Mouse (Mus musculus) erythroblast, embryonic 14.5 days (primary cell): ENCODE data around the gene Cenpo. TPM values are rescaled to one million over a fixed set of nuclear protein-coding genes. Genes with fewer than 3 reads are reported as not detected.

ENCODE experiments used
- H3K27me3 ChIP-seq: 2 replicates; pipeline ENCODE4 v1.6.1; 2012; ENCODE audit warnings: inconsistent platforms; ENCODE audit not compliant: control insufficient read depth
- H3K36me3 ChIP-seq: 2 replicates; pipeline ENCODE4 v1.6.1; 2012; ENCODE audit warnings: mild to moderate bottlenecking, inconsistent platforms; ENCODE audit not compliant: control insufficient read depth
- H3K4me1 ChIP-seq: 2 replicates; pipeline ENCODE4 v1.6.1; 2012; ENCODE audit warnings: inconsistent platforms; ENCODE audit not compliant: control insufficient read depth
- H3K4me3 ChIP-seq: replicated peaks from 2 replicates; pipeline ENCODE3; 2012; ENCODE audit warnings: moderate library complexity, mild to moderate bottlenecking, inconsistent platforms
- H3K9me3 ChIP-seq: 2 replicates; pipeline ENCODE4 v1.6.1; 2012; ENCODE audit warnings: low read length, inconsistent platforms, mixed read lengths; ENCODE audit not compliant: control insufficient read depth
- GATA1 ChIP-seq: IDR thresholded peaks from 2 replicates; pipeline ENCODE4 v1.6.1; 2012; ENCODE audit warnings: low read length, inconsistent platforms, mixed read lengths
- TAL1 ChIP-seq: IDR thresholded peaks from 3 replicates; pipeline ENCODE4 v1.6.1; 2012; ENCODE audit warnings: low read length, inconsistent platforms, mixed read lengths
- polyA plus RNA-seq: library from polyadenylated mRNA; stranded (reverse); fragments of >175 nt; gene quantifications from 2 replicates; pipeline ENCODE4 v1.2.3, GENCODE M21; 2012

Cenpo gene
- polyA plus RNA-seq, 1 experiment = 0.41 TPM

DNA sequence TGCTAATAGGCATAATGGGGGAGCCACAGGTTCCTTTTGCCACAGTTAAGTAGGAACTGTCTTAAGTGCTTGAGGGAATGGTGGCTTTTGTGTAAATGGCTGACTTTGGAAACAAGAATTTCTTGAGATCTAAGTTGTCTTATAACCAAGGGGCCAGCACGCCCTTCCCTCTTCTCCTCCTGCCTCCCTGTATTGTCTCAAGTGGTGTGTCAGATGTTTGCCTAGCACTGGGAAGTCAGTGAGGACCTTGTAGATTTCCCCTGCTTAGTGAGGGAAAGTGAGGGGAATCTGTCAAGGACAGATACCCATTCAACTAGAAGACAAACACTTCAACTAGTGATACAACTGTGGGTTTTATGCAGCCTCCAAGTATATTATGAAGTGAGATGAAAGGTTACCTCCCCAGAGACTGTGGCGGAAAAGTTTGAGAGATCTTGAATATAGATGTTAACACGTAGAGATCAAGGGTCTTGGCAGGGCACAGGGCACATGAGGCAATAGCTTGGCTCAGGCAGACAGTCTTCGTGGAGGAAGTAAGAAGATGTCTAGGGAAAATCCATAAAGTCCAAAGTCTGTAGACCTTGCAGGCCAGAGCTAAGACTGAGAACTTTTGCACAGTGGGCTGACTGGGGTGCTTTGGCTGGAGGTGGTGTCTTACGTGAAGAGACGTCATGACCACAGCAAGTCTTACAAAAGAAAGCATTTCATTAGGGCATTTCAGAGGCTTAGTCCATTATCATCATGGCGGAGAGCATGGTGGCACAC, 75.0 kb downstream of the Cenpo start:
- Histone ChIP-seq H3K9me3 (no peaks in the 10 kb centered on the region), H3K27me3 (no peaks in the 10 kb centered on the region), H3K4me3 (no peak overlapping the region), H3K4me1 (no peaks in the 10 kb centered on the region), H3K36me3 (no peaks in the 10 kb centered on the region)
- TF ChIP-seq TAL1 (no peak), GATA1 (no peak)

DNA sequence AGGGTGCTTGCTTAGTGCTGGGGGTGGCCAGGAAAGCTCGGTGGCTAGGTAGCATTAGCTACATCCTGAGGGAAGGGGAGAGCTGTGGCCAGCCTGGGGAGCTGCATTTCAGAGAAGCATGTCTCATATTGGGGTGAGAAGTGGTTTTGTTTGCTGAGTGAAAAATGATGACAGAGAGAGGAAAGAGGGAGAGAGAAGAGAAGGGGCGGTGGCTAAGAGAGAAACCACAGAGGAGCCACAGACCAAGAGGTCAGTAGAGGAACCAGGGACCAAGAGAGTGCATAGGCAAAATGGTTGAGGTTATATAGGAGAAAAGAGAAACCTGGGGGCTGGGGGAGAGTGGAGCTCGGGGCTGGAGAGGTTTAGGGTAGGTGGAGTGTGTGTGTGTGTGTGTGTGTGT, 75.9 kb downstream of the Cenpo start:
- H3K27me3 ChIP-seq = no peaks in the 10 kb centered on the region
- H3K4me1 ChIP-seq = no peaks in the 10 kb centered on the region
- no peak overlapping the region for H3K4me3 ChIP-seq
- no peaks in the 10 kb centered on the region for H3K36me3 ChIP-seq
- no peaks in the 10 kb centered on the region for H3K9me3 ChIP-seq
- TF ChIP-seq TAL1 (no peak), GATA1 (no peak)

GRCm38 (mm10) chr12:4157466-4157865, 76.6 kb downstream of the Cenpo start:
- Histone ChIP-seq H3K27me3 (no peaks in the 10 kb centered on the region), H3K4me1 (no peaks in the 10 kb centered on the region), H3K4me3 (no peak overlapping the region), H3K36me3 (no peaks in the 10 kb centered on the region), H3K9me3 (no peaks in the 10 kb centered on the region)
- TF ChIP-seq TAL1 = no peak
- TF ChIP-seq GATA1 = no peak

GRCm38 (mm10) chr12:4151969-4152368, 82.1 kb downstream of the Cenpo start:
- H3K4me3 ChIP-seq = no peak overlapping the region
- TF ChIP-seq GATA1 (no peak), TAL1 (no peak)
- H3K9me3 ChIP-seq = no peaks in the 10 kb centered on the region
- H3K4me1 ChIP-seq = no peaks in the 10 kb centered on the region
- H3K27me3 ChIP-seq = no peaks in the 10 kb centered on the region
- H3K36me3 ChIP-seq = no peaks in the 10 kb centered on the region

GRCm38 (mm10) chr12:4150936-4151335, 83.2 kb downstream of the Cenpo start:
- H3K4me1 ChIP-seq = no peaks in the 10 kb centered on the region
- H3K4me3 ChIP-seq = no peak overlapping the region
- TF ChIP-seq TAL1 = no peak
- TF ChIP-seq GATA1 = no peak
- H3K36me3 ChIP-seq = no peaks in the 10 kb centered on the region
- no peaks in the 10 kb centered on the region for H3K27me3 ChIP-seq
- H3K9me3 ChIP-seq = no peaks in the 10 kb centered on the region

Other genes with a start within 250 kb of the Cenpo start
- not detected in 2 replicates for gene Efr3b, start 195.4 kb downstream of the Cenpo start, polyA plus RNA-seq
- gene Dnajc27, start 151.7 kb downstream of the Cenpo start, polyA plus RNA-seq = 0.11 TPM in 2 replicates
- gene Adcy3, start 101.2 kb downstream of the Cenpo start, polyA plus RNA-seq = 0.01 TPM in 1 of 2 replicates, not detected in the other
- 0.12 and 0.13 TPM in 2 replicates for gene Ptrhd1, start 267 bp downstream of the Cenpo start, polyA plus RNA-seq
- gene Ncoa1, start 242.9 kb upstream of the Cenpo start, polyA plus RNA-seq = 0.04 and 0.07 TPM in 2 replicates